Comparison of ENCODE assay signal across 18 mouse cellular contexts in the genomic region with DNA sequence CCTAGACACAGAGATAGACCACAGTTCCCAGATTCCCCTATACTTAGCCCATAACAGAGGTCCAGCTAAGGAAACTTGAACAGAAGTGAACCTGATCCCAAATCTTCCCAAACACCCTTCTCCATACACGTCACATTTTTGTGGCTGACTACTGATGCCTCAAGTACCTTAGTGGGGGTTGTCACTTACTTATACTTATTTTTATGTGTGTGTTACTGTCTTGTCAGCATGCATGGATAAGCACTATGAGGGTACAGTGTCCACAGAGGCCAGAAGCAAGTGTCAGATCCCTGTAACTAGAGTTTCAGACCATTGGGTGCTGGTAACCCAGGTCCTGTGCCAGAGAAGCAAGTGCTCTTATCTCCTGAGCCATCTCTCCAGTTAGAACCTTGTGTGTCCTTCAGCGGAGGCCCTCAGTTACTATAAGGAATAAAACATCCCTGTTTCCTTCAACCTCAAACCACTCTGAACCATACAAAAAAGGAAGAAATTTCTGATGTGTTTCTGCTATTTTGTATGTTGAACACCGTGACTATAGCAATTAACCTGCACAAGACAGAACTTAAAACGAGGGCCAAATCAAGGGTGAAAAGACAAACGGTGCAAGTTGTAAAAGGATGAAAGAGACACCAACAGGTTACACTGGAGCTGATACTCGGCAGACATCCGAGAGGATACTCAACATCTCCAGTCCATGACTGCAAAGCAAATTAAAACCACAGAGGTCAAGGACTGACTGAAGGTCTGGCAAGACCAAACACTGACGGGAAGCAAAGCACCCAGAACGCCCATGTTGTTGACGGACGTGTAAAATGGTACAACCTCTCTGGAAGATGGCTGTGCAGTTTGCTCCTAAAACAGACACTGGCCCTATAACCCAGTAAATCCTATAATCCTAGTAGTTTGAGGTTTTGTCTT. TPM values are rescaled to one million over a fixed set of nuclear protein-coding genes. Genes with fewer than 3 reads are reported as not detected.
DNase-seq lines count a peak whose midpoint lies in the region; ATAC-seq and TF ChIP-seq lines count a peak whose summit lies in the region.
"Had no signal": no experiment of that assay in that cellular context is flagged by ENCODE, and none has a peak within 500 bp of the region (broad histone marks: within the 10 kb centered on the region; RNA-seq: fewer than 3 reads in every experiment).

No protein-coding gene starts in this region.

- no peaks in the 10 kb centered on the region for H3K36me3 ChIP-seq in kidney, postnatal 0 days (ENCODE audit: insufficient read depth, low read length)
- no peaks in the 10 kb centered on the region for H3K36me3 ChIP-seq in kidney, embryonic 16.5 days (ENCODE audit: insufficient read depth, low read length)
- H3K36me3 ChIP-seq in liver, embryonic 14.5 days (replicated peaks; ENCODE audit: control insufficient read depth, insufficient read depth, low read depth) = peaks cover 18% of the 10 kb centered on the region
- H3K36me3 ChIP-seq in midbrain, embryonic 13.5 days = no peaks in the 10 kb centered on the region
- H3K36me3 ChIP-seq: midbrain, embryonic 12.5 days had no signal

- no peak for TF ChIP-seq EP300 in liver, embryonic 14.5 days (IDR thresholded peaks at IDR 0.05; ENCODE audit: low read depth)

- WGBS in kidney, postnatal 0 days = 52% methylated on average over 11 of the region's 11 CpGs
- WGBS in kidney, embryonic 16.5 days = 45% methylated on average over 11 of the region's 11 CpGs
- 76% methylated on average over 11 of the region's 11 CpGs for WGBS in liver, embryonic 14.5 days (ENCODE audit: insufficient replicate concordance)
- 94% methylated on average over 11 of the region's 11 CpGs for WGBS in midbrain, embryonic 13.5 days

- H3K4me1 ChIP-seq in kidney, postnatal 0 days (replicated peaks; ENCODE audit: insufficient read depth, low read length) = peaks cover 14% of the 10 kb centered on the region
- H3K4me1 ChIP-seq in kidney, embryonic 16.5 days (ENCODE audit: insufficient read depth, low read length) = peaks cover 18% of the 10 kb centered on the region
- peaks cover 20% of the 10 kb centered on the region for H3K4me1 ChIP-seq in brown adipose tissue, adult 24 weeks (ENCODE audit: control insufficient read depth, insufficient read depth, insufficient read length, low read length)
- H3K4me1 ChIP-seq in liver, embryonic 14.5 days (replicated peaks; ENCODE audit: control insufficient read depth in 2 of 2, insufficient read depth in 2 of 2, low read length in 1 of 2) = peaks cover 47 to 59% of the 10 kb centered on the region in 2 experiments
- peaks cover 30% of the 10 kb centered on the region for H3K4me1 ChIP-seq in midbrain, embryonic 13.5 days (replicated peaks)

- no peaks in the 10 kb centered on the region for H3K27me3 ChIP-seq in kidney, postnatal 0 days (ENCODE audit: insufficient read depth, low read length)
- no peaks in the 10 kb centered on the region for H3K27me3 ChIP-seq in kidney, embryonic 16.5 days (ENCODE audit: insufficient read depth, low read length)
- no peaks in the 10 kb centered on the region for H3K27me3 ChIP-seq in liver, embryonic 14.5 days (ENCODE audit: control insufficient read depth, insufficient read depth, low read length)
- no peaks in the 10 kb centered on the region for H3K27me3 ChIP-seq in midbrain, embryonic 13.5 days
- H3K27me3 ChIP-seq: midbrain, embryonic 12.5 days; Patski had no signal

- no peak overlapping the region for H3K4me2 ChIP-seq in kidney, postnatal 0 days (ENCODE audit: low read length)
- H3K4me2 ChIP-seq in kidney, embryonic 16.5 days (replicated peaks; ENCODE audit: low read depth, low read length) = no peak overlapping the region
- peak overlapping the region; percentile 83 for H3K4me2 ChIP-seq in liver, embryonic 14.5 days (ENCODE audit: low read depth)
- no peak overlapping the region for H3K4me2 ChIP-seq in midbrain, embryonic 13.5 days (replicated peaks)
- H3K4me2 ChIP-seq: midbrain, embryonic 12.5 days had no signal

- intact Hi-C loops in gastrocnemius, adult 2 months (cut with DNase I) = no loop called here
- intact Hi-C loops in gastrocnemius, postnatal 36 days (cut with DNase I) = no loop called here

- no peak overlapping the region for H3K9ac ChIP-seq in kidney, postnatal 0 days (ENCODE audit: low read depth, low read length)
- H3K9ac ChIP-seq in kidney, embryonic 16.5 days (replicated peaks; ENCODE audit: low read length) = no peak overlapping the region
- peak overlapping the region; percentile 50 for H3K9ac ChIP-seq in liver, embryonic 14.5 days (replicated peaks)
- no peak overlapping the region for H3K9ac ChIP-seq in midbrain, embryonic 13.5 days (replicated peaks)
- H3K9ac ChIP-seq: hindbrain, embryonic 14.5 days; midbrain, embryonic 12.5 days had no signal

- H3K4me3 ChIP-seq in gastrocnemius, adult 2 months = peak overlapping the region; percentile 17; the same call in 1 of the 2 replicates
- H3K4me3 ChIP-seq in kidney, postnatal 0 days (replicated peaks; ENCODE audit: low read depth, low read length) = no peak overlapping the region
- H3K4me3 ChIP-seq in kidney, embryonic 16.5 days (ENCODE audit: low read length) = no peak overlapping the region
- H3K4me3 ChIP-seq in brown adipose tissue, adult 24 weeks (ENCODE audit: insufficient read depth, low read depth, low read length) = peak overlapping the region; percentile 45
- H3K4me3 ChIP-seq in liver, embryonic 14.5 days (ENCODE audit: insufficient read depth in 1 of 2, low read depth in 2 of 2, low read length in 2 of 2) = peak overlapping the region; percentile 34 to 86; a peak in 3 of 4 replicates
- H3K4me3 ChIP-seq in midbrain, embryonic 13.5 days (replicated peaks) = no peak overlapping the region
- H3K4me3 ChIP-seq: embryonic facial prominence, embryonic 10.5 days; midbrain, embryonic 12.5 days had no signal

- no peak for ATAC-seq in kidney, postnatal 0 days (replicated peaks; ENCODE audit: low FRiP score, low read depth)
- ATAC-seq in kidney, embryonic 16.5 days (ENCODE audit: low FRiP score, low TSS enrichment) = no peak
- ATAC-seq in liver, embryonic 14.5 days (ENCODE audit: insufficient read depth) = no peak
- ATAC-seq in midbrain, embryonic 13.5 days = no peak
- ATAC-seq: inflammation-experienced regulatory T-cells, adult 6 months; Patski had no signal

- H3K9me3 ChIP-seq in kidney, postnatal 0 days (replicated peaks; ENCODE audit: low read length) = no peaks in the 10 kb centered on the region
- H3K9me3 ChIP-seq in kidney, embryonic 16.5 days (ENCODE audit: low read length) = no peaks in the 10 kb centered on the region
- no peaks in the 10 kb centered on the region for H3K9me3 ChIP-seq in liver, embryonic 14.5 days (ENCODE audit: control insufficient read depth, low read length)
- no peaks in the 10 kb centered on the region for H3K9me3 ChIP-seq in midbrain, embryonic 13.5 days
- H3K9me3 ChIP-seq: embryonic facial prominence, embryonic 10.5 days; midbrain, embryonic 12.5 days had no signal

- no peak for DNase-seq in gastrocnemius, adult 2 months
- DNase-seq in gastrocnemius, postnatal 36 days = no peak
- peak; percentile 23 for DNase-seq in kidney, postnatal 0 days (ENCODE audit: low spot score)
- DNase-seq in liver, embryonic 14.5 days (ENCODE audit: low read depth in 3 of 3, low spot score in 3 of 3) = no peak
- DNase-seq in cerebellum, postnatal 4 days (ENCODE audit: low spot score in 2 of 2) = no peak
- DNase-seq: adrenal gland, postnatal 10 days; cerebellum, adult 11 months; cerebellum, adult 9-11 months; heart, postnatal 36 days; kidney, postnatal 4 days had no signal

- no peak for TF ChIP-seq CTCF in gastrocnemius, adult 2 months (IDR thresholded peaks at IDR 0.05)
- no peak for TF ChIP-seq CTCF in kidney, postnatal 0 days (IDR thresholded peaks at IDR 0.05; ENCODE audit: low read depth)
- no peak for TF ChIP-seq CTCF in liver, embryonic 14.5 days (IDR thresholded peaks at IDR 0.05; ENCODE audit: low read depth)

- peak overlapping the region; percentile 66 for H3K27ac ChIP-seq in gastrocnemius, adult 2 months
- no peak overlapping the region for H3K27ac ChIP-seq in kidney, postnatal 0 days
- H3K27ac ChIP-seq in kidney, embryonic 16.5 days (ENCODE audit: low read length) = no peak overlapping the region
- H3K27ac ChIP-seq in brown adipose tissue, adult 24 weeks (replicated peaks; ENCODE audit: low read depth, low read length) = peak overlapping the region; percentile 46; the same call in 1 of the 2 replicates
- peak overlapping the region; percentile 85 for H3K27ac ChIP-seq in liver, embryonic 14.5 days
- H3K27ac ChIP-seq in midbrain, embryonic 13.5 days = no peak overlapping the region
- H3K27ac ChIP-seq: embryonic facial prominence, embryonic 10.5 days; hindbrain, embryonic 14.5 days; midbrain, embryonic 12.5 days had no signal

RNA-seq across cellular contexts. Expression of gene Cat, which starts 3.4 kb away (rescaled TPM):
- total RNA-seq in gastrocnemius, adult 2 months (2021) = 100 to 1,000 TPM in 1 of 2 experiments, 10 to 100 TPM in 1; 77.9 to 127 TPM
- total RNA-seq in gastrocnemius, postnatal 36 days (2021) = 100 to 1,000 TPM in 1 of 2 experiments, 10 to 100 TPM in 1; 83.3 to 108 TPM
- polyA plus RNA-seq in kidney, postnatal 0 days (2015; fragmentation: Nextera tagmentation; extraction: Ambion mirVana) = 83.5 and 85.1 TPM in 2 replicates
- polyA plus RNA-seq in kidney, embryonic 16.5 days (2015; fragmentation: Nextera tagmentation; extraction: Ambion mirVana) = 101 and 105 TPM in 2 replicates
- polyA plus RNA-seq in brown adipose tissue, adult 24 weeks (2012; ENCODE audit: insufficient read depth, insufficient read length, missing spikeins) = 631 and 665 TPM in 2 replicates
- 86.1 and 90.2 TPM in 2 replicates for polyA plus RNA-seq in liver, embryonic 14.5 days (2012; rRNA removed)
- polyA plus RNA-seq in liver, embryonic 14.5 days (2014; fragmentation: Nextera tagmentation; extraction: Ambion mirVana) = 155 and 161 TPM in 2 replicates
- polyA plus RNA-seq in midbrain, embryonic 13.5 days (2015; fragmentation: Nextera tagmentation; extraction: Ambion mirVana) = 80.8 and 81.4 TPM in 2 replicates

Comparison
In these comparisons a context has a peak if more than half of its experiments do, and no peak if none do; other contexts are left out.
1. H3K27ac ChIP-seq: peak in gastrocnemius, adult 2 months (single experiment), brown adipose tissue, adult 24 weeks (single experiment) and liver, embryonic 14.5 days (single experiment); none in kidney, postnatal 0 days (single experiment), kidney, embryonic 16.5 days (single experiment) and midbrain, embryonic 13.5 days (single experiment).
2. H3K4me3 ChIP-seq: peak in gastrocnemius, adult 2 months (single experiment), brown adipose tissue, adult 24 weeks (single experiment) and liver, embryonic 14.5 days (2 of 2); none in kidney, postnatal 0 days (single experiment), kidney, embryonic 16.5 days (single experiment) and midbrain, embryonic 13.5 days (single experiment).